Mouse (Mus musculus): ENCODE measurements around the gene Sgo2a.

DNA sequence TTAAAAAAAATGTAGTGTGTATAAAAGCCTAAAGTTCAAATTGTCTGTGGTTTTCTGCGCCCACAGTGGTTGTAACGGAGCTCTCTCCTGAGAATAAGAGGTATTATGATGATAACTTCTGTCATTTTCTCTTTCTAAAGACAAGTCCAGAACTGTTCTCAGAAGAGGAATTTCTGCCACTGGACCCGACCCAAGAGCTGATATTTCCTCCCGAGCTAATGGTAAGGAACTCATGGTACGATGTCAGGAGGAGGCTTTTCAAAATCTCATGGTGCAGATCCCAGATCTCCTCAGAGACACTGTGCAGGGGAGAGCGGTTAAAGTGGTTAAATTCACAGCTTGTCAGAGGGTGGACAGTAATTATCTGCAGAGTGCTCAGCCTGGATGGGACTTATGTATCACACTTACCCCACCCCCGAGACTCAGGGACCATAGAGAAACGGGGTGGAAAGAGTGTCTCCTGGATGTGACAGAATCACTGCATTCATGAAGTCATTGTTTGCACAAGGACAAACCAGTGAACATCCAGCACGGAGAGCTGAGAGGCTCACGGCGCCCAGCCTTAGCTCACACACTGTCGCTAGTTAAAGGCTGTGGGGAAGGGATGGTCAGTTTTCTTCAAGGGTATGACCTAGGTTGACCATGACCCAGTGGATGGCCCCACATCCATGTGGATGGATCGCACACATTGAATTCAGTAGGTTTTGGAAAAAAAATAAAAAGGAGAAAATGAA is 60.5 kb downstream of the Sgo2a start:
- no peak for TF ChIP-seq CTCF (IDR thresholded peaks at IDR 0.05)
- no peak for TF ChIP-seq POLR2A (IDR thresholded peaks at IDR 0.05; ENCODE audit: insufficient read depth, low read depth, low read length)
- no peak for TF ChIP-seq EP300 (IDR thresholded peaks at IDR 0.05; ENCODE audit: insufficient read depth, low read depth, low read length)

Measured in heart, adult 2 months (tissue).